20 mouse cellular contexts compared by ENCODE assay signal in the genomic region with DNA sequence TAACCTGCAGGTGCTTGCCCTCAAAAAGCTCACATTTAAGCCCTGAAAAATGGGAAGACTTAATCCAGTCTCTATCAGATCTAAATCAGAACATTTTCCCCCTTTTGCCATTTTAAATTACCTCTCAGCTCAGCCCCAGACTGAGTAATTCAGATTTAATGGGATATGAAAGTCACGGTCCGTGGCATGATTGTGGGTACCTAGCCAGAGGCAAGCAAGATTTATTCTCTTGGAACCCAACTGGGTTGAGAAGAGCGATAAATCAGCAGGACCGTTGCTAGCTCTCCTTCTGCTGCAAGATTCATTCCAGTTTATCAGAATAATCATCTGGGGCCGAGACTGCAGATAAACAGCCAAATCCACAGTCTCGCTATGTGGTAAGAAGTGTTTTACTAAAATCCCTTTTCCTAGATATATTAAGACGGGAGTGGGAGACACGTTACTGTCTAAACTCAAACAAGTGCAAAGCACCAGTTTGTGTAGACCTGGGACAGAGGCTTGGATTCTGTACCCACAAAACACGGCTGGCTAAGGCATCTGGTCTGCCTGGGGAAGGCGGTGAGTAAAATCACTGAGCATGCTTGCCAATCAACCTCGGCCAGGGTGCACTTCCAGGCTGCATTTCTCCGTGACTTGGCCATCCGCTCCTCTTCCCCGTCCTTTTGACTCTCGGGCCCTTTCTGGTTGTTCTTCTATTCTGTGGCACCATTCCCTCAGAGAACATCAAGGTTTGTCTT.
DNase-seq lines count a peak whose midpoint lies in the region; ATAC-seq and TF ChIP-seq lines count a peak whose summit lies in the region.
"Had no signal": no experiment of that assay in that cellular context is flagged by ENCODE, and none has a peak within 500 bp of the region (broad histone marks: within the 10 kb centered on the region; RNA-seq: fewer than 3 reads in every experiment).

No protein-coding gene starts in this region.

- peak; percentile 44 for DNase-seq in heart, adult 11 months
- DNase-seq in midbrain, embryonic 11.5 days (ENCODE audit: low spot score, missing footprints): peak; percentile 78
- peak; percentile 44 for DNase-seq in hindbrain, postnatal 0 days (ENCODE audit: low spot score)
- no peak for DNase-seq in thymus, postnatal 36 days
- DNase-seq: adrenal gland, adult 8-10 months; cerebellum, adult 2 months; gastrocnemius, postnatal 14 days; heart, adult 2 months; kidney, adult 8-10 months; kidney, postnatal 14 days; lung, adult 18-20 months; lung, postnatal 10 days; retina, postnatal 1 day had no signal

- no peak overlapping the region for H3K4me3 ChIP-seq in heart, embryonic 12.5 days
- no peak overlapping the region for H3K4me3 ChIP-seq in midbrain, embryonic 11.5 days (ENCODE audit: low read depth, low read length)
- no peak overlapping the region for H3K4me3 ChIP-seq in midbrain, embryonic 16.5 days (ENCODE audit: low read depth, low read length)
- H3K4me3 ChIP-seq in hindbrain, postnatal 0 days (ENCODE audit: low read length): no peak overlapping the region
- no peak overlapping the region for H3K4me3 ChIP-seq in neural tube, embryonic 15.5 days (replicated peaks)
- H3K4me3 ChIP-seq: embryonic facial prominence, embryonic 15.5 days; forebrain, embryonic 15.5 days; heart, adult 2 months; limb, embryonic 13.5 days; liver, embryonic 12.5 days had no signal

- H3K36me3 ChIP-seq in heart, embryonic 12.5 days: no peaks in the 10 kb centered on the region
- no peaks in the 10 kb centered on the region for H3K36me3 ChIP-seq in midbrain, embryonic 11.5 days (ENCODE audit: control insufficient read depth, insufficient read depth, low read length)
- no peaks in the 10 kb centered on the region for H3K36me3 ChIP-seq in midbrain, embryonic 16.5 days (ENCODE audit: control insufficient read depth, insufficient read depth, low read length)
- H3K36me3 ChIP-seq in hindbrain, postnatal 0 days (ENCODE audit: insufficient read depth, low read length): no peaks in the 10 kb centered on the region
- no peaks in the 10 kb centered on the region for H3K36me3 ChIP-seq in neural tube, embryonic 15.5 days
- H3K36me3 ChIP-seq: embryonic facial prominence, embryonic 15.5 days; forebrain, embryonic 15.5 days; limb, embryonic 13.5 days; liver, embryonic 12.5 days had no signal

- 80% methylated on average over 15 of the region's 15 CpGs for WGBS in heart, embryonic 12.5 days
- 68% methylated on average over 15 of the region's 15 CpGs for WGBS in midbrain, embryonic 11.5 days
- WGBS in midbrain, embryonic 16.5 days: 43% methylated on average over 15 of the region's 15 CpGs
- 43% methylated on average over 15 of the region's 15 CpGs for WGBS in hindbrain, postnatal 0 days
- WGBS in neural tube, embryonic 15.5 days: 37% methylated on average over 15 of the region's 15 CpGs

- no peak overlapping the region for H3K27ac ChIP-seq in heart, embryonic 12.5 days (ENCODE audit: poor library complexity, severe bottlenecking)
- no peak overlapping the region for H3K27ac ChIP-seq in midbrain, embryonic 11.5 days (ENCODE audit: low read depth, low read length)
- H3K27ac ChIP-seq in midbrain, embryonic 16.5 days (ENCODE audit: low read length): no peak overlapping the region
- H3K27ac ChIP-seq in hindbrain, postnatal 0 days: no peak overlapping the region
- H3K27ac ChIP-seq in neural tube, embryonic 15.5 days (replicated peaks): peak overlapping the region; percentile 48; the same call in 1 of the 2 replicates
- H3K27ac ChIP-seq: embryonic facial prominence, embryonic 15.5 days; forebrain, embryonic 15.5 days; heart, adult 2 months; limb, embryonic 13.5 days; liver, embryonic 12.5 days had no signal

- H3K27me3 ChIP-seq in heart, embryonic 12.5 days (replicated peaks): no peaks in the 10 kb centered on the region
- H3K27me3 ChIP-seq in midbrain, embryonic 11.5 days (ENCODE audit: control insufficient read depth, insufficient read depth, low read length): no peaks in the 10 kb centered on the region
- H3K27me3 ChIP-seq in midbrain, embryonic 16.5 days (ENCODE audit: control insufficient read depth, insufficient read depth, low read depth, low read length): no peaks in the 10 kb centered on the region
- H3K27me3 ChIP-seq in hindbrain, postnatal 0 days (ENCODE audit: insufficient read depth, low read length): no peaks in the 10 kb centered on the region
- no peaks in the 10 kb centered on the region for H3K27me3 ChIP-seq in neural tube, embryonic 15.5 days (replicated peaks)
- H3K27me3 ChIP-seq: embryonic facial prominence, embryonic 15.5 days; forebrain, embryonic 15.5 days; limb, embryonic 13.5 days; liver, embryonic 12.5 days had no signal

- H3K4me1 ChIP-seq in heart, embryonic 12.5 days (replicated peaks): no peaks in the 10 kb centered on the region
- peaks cover 3% of the 10 kb centered on the region for H3K4me1 ChIP-seq in midbrain, embryonic 11.5 days (ENCODE audit: control insufficient read depth, insufficient read depth, low read length)
- H3K4me1 ChIP-seq in midbrain, embryonic 16.5 days (ENCODE audit: control insufficient read depth, insufficient read depth, low read length): peaks cover 8% of the 10 kb centered on the region
- H3K4me1 ChIP-seq in hindbrain, postnatal 0 days (ENCODE audit: insufficient read depth, low read length): 0 out of 2 replicates have a peak, but pooled peaks cover 3% of the 10 kb centered on the region
- peaks cover 14% of the 10 kb centered on the region for H3K4me1 ChIP-seq in neural tube, embryonic 15.5 days
- H3K4me1 ChIP-seq: embryonic facial prominence, embryonic 15.5 days; limb, embryonic 13.5 days; liver, embryonic 12.5 days had no signal

- no peaks in the 10 kb centered on the region for H3K9me3 ChIP-seq in heart, embryonic 12.5 days (replicated peaks)
- H3K9me3 ChIP-seq in midbrain, embryonic 11.5 days (ENCODE audit: control insufficient read depth, low read length): no peaks in the 10 kb centered on the region
- H3K9me3 ChIP-seq in midbrain, embryonic 16.5 days (replicated peaks; ENCODE audit: control insufficient read depth, low read length, poor library complexity, severe bottlenecking): no peaks in the 10 kb centered on the region
- H3K9me3 ChIP-seq in hindbrain, postnatal 0 days (ENCODE audit: low read length): no peaks in the 10 kb centered on the region
- no peaks in the 10 kb centered on the region for H3K9me3 ChIP-seq in neural tube, embryonic 15.5 days (replicated peaks)
- H3K9me3 ChIP-seq: embryonic facial prominence, embryonic 15.5 days; forebrain, embryonic 15.5 days; limb, embryonic 13.5 days had no signal

- H3K4me2 ChIP-seq in heart, embryonic 12.5 days: no peak overlapping the region
- H3K4me2 ChIP-seq in midbrain, embryonic 11.5 days: no peak overlapping the region
- H3K4me2 ChIP-seq in midbrain, embryonic 16.5 days (ENCODE audit: low read length): no peak overlapping the region
- H3K4me2 ChIP-seq in hindbrain, postnatal 0 days (ENCODE audit: low read depth, low read length): no peak overlapping the region
- H3K4me2 ChIP-seq in neural tube, embryonic 15.5 days: no peak overlapping the region
- H3K4me2 ChIP-seq: embryonic facial prominence, embryonic 15.5 days; forebrain, embryonic 15.5 days; limb, embryonic 13.5 days; liver, embryonic 12.5 days had no signal

- no peak for ATAC-seq in heart, embryonic 12.5 days (ENCODE audit: insufficient number of reproducible peaks, low FRiP score)
- ATAC-seq in midbrain, embryonic 11.5 days (ENCODE audit: low FRiP score): no peak
- no peak for ATAC-seq in midbrain, embryonic 16.5 days
- ATAC-seq in hindbrain, postnatal 0 days: no peak
- no peak for ATAC-seq in neural tube, embryonic 15.5 days (ENCODE audit: low FRiP score)
- ATAC-seq: forebrain, embryonic 15.5 days; liver, embryonic 12.5 days had no signal

- H3K9ac ChIP-seq in heart, embryonic 12.5 days: no peak overlapping the region
- H3K9ac ChIP-seq in midbrain, embryonic 11.5 days (ENCODE audit: low read length): no peak overlapping the region
- H3K9ac ChIP-seq in midbrain, embryonic 16.5 days (ENCODE audit: low read depth, low read length): no peak overlapping the region
- H3K9ac ChIP-seq in hindbrain, postnatal 0 days (replicated peaks; ENCODE audit: low read length): no peak overlapping the region
- no peak overlapping the region for H3K9ac ChIP-seq in neural tube, embryonic 15.5 days (replicated peaks)
- H3K9ac ChIP-seq: embryonic facial prominence, embryonic 15.5 days; forebrain, embryonic 15.5 days; limb, embryonic 13.5 days; liver, embryonic 12.5 days had no signal

- no peak for TF ChIP-seq CTCF in hindbrain, postnatal 0 days (IDR thresholded peaks at IDR 0.05; ENCODE audit: low read depth)

Comparison
In these comparisons a context has a peak if more than half of its experiments do, and no peak if none do; other contexts are left out.
1. DNase-seq: peak in heart, adult 11 months (single experiment), midbrain, embryonic 11.5 days (single experiment) and hindbrain, postnatal 0 days (single experiment); none in thymus, postnatal 36 days (0 of 2).